Mouse (Mus musculus): ENCODE data around the gene Cyp1a2. TPM values are rescaled to one million over a fixed set of nuclear protein-coding genes. Genes with fewer than 3 reads are reported as not detected.

Gene Cyp1a2
- total and polyA plus RNA-seq, 3 experiments, result not detected

GRCm38 (mm10) chr9:57643169-57643855 lies 40.2 kb downstream of the Cyp1a2 start:
- Histone ChIP-seq H3K9me3 (replicated peaks; ENCODE audit: low read length) (no peaks in the 10 kb centered on the region), H3K27me3 (replicated peaks) (no peaks in the 10 kb centered on the region), H3K4me1 (ENCODE audit: control insufficient read depth in 1 of 2, insufficient read depth in 2 of 2) (peaks cover 26 to 68% of the 10 kb centered on the region in 2 experiments), H3K79me2 (replicated peaks; ENCODE audit: control insufficient read depth, extremely low read depth, insufficient read depth, poor library complexity, severe bottlenecking) (peaks cover 62% of the 10 kb centered on the region), H3K36me3 (replicated peaks in 1 of 2; ENCODE audit: control insufficient read depth in 1 of 2, insufficient read depth in 1 of 2, low read length in 1 of 2) (peaks cover 3 to 14% of the 10 kb centered on the region in 2 experiments), H3K4me3 (replicated peaks in 1 of 3; ENCODE audit: low read depth in 2 of 3, low read length in 2 of 3, poor library complexity in 1 of 3) (peak overlapping the region; percentile 86 to 95 (median 90)), H3K4me2 (ENCODE audit: insufficient read depth, low read depth, poor library complexity, severe bottlenecking) (peak overlapping the region; percentile 79), H3K9ac (ENCODE audit: insufficient read depth, low read depth) (peak overlapping the region; percentile 92), H3K27ac (ENCODE audit: insufficient read depth, low read depth) (peak overlapping the region; percentile 77)
- DNase-seq (ENCODE audit: extremely low read depth), result peak; percentile 82
- peak; percentile 47; the same call in 1 of the 2 replicates for TF ChIP-seq TCF12 (IDR thresholded peaks at IDR 0.05; ENCODE audit: low read depth, low read length)
- TF ChIP-seq BHLHE40 (IDR thresholded peaks at IDR 0.05; ENCODE audit: low read depth, low read length), result peak; percentile 24; the same call in 1 of the 2 replicates
- no peak for TF ChIP-seq USF2 (conservative IDR thresholded peaks at IDR 0.05; ENCODE audit: low read depth, low read length)
- 0 out of 2 replicates have a peak, but pooled peaks have one; percentile 33 for TF ChIP-seq TBP (conservative IDR thresholded peaks at IDR 0.05; ENCODE audit: low read depth, low read length)
- TF ChIP-seq MEF2A (IDR thresholded peaks at IDR 0.05; ENCODE audit: borderline replicate concordance, low read depth, low read length), result 0 out of 2 replicates have a peak, but pooled peaks have one; percentile 46
- TF ChIP-seq CHD2 (IDR thresholded peaks at IDR 0.05; ENCODE audit: low read length), result no peak; the same call in 1 of the 2 replicates
- TF ChIP-seq PAX5 (IDR thresholded peaks at IDR 0.05; ENCODE audit: low read length), result no peak
- no peak for TF ChIP-seq POLR2AphosphoS2 (IDR thresholded peaks at IDR 0.05; ENCODE audit: low read depth, low read length)
- TF ChIP-seq CHD1 (IDR thresholded peaks at IDR 0.05; ENCODE audit: low read depth, low read length), result no peak; the same call in 1 of the 2 replicates
- TF ChIP-seq POLR2A (IDR thresholded peaks at IDR 0.05; ENCODE audit: low read depth, low read length), result peak; percentile 35
- no peak for TF ChIP-seq SMC3 (IDR thresholded peaks at IDR 0.05; ENCODE audit: low read depth, low read length)
- peak; percentile 65; the same call in 1 of the 2 replicates for TF ChIP-seq MXI1 (IDR thresholded peaks at IDR 0.05; ENCODE audit: low read depth, low read length)
- peak; percentile 80 for TF ChIP-seq MYC (IDR thresholded peaks at IDR 0.05; ENCODE audit: low read depth, low read length)
- peak; percentile 52; the same call in 1 of the 2 replicates for TF ChIP-seq SIN3A (IDR thresholded peaks at IDR 0.05; ENCODE audit: low read length)
- TF ChIP-seq ELF1 (IDR thresholded peaks at IDR 0.05; ENCODE audit: low read depth, low read length), result no peak
- no peak for TF ChIP-seq JUND (conservative IDR thresholded peaks at IDR 0.05; ENCODE audit: low read depth, low read length)
- peak; percentile 71; the same call in 1 of the 2 replicates for TF ChIP-seq MAX (IDR thresholded peaks at IDR 0.05; ENCODE audit: low read length)
- no peak for TF ChIP-seq ZMIZ1 (IDR thresholded peaks at IDR 0.05; ENCODE audit: low read depth, low read length)
- no peak for TF ChIP-seq UBTF (IDR thresholded peaks at IDR 0.05; ENCODE audit: low read depth, low read length)
- dilution Hi-C loops (cut with MboI; ENCODE audit: extremely low pct_ligation_motif_present, extremely low pct_unique_long_range_greater_than_20kb, low sequenced_read_pairs), result no loop called here
- in situ Hi-C loops (cut with MboI; ENCODE audit: low pct_ligation_motif_present, low pct_unique_long_range_greater_than_20kb, low sequenced_read_pairs), result no loop called here

All from CH12.LX (cell line).